ENCODE assay signal across 10 mouse cellular contexts in the genomic region with DNA sequence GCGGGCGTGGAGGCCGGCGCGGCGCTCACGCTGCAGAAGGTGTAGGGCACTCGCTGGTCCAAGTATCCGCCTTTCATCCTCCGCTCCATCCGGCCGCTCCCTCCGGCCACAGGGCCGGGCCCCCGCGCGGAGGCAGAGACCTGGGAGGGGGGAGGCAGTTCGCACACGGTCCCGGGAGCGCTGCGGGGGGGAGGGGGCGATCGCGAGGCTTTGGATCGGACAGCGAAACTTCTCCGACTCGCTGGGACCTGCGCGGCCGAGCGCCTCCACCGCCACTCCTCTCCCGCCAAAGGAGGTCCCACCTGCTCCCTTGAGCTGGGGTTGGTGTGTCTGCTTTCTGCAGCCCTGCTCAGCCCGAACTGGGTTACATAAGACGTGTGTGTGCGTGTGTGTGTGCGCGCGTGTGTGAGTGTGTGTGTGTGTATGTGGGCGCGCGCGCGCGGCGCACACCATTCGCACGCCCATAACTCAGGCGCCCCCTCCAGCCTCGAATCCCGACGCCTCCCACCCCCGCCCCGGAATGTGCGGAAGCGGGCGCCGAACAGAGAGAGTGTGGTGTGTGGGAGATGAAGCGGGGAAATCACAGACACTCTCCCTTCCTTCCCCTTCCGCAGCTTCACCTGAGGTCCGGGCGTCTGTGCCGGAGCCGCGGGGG. TPM values are rescaled to one million over a fixed set of nuclear protein-coding genes. Genes with fewer than 3 reads are reported as not detected.
A peak's percentile ranks its signal among the peaks of the same experiment; 100 is the strongest.
DNase-seq lines count a peak whose midpoint lies in the region; ATAC-seq and TF ChIP-seq lines count a peak whose summit lies in the region.
"Had no signal": no experiment of that assay in that cellular context is flagged by ENCODE, and none has a peak within 500 bp of the region (broad histone marks: within the 10 kb centered on the region; RNA-seq: fewer than 3 reads in every experiment).

No protein-coding gene starts in this region.

- H3K27ac ChIP-seq in lung, embryonic 14.5 days (ENCODE audit: low read depth) = peak overlapping the region; percentile 78
- H3K27ac ChIP-seq in forebrain, embryonic 12.5 days = peak overlapping the region; percentile 66
- peak overlapping the region; percentile 17; the same call in 1 of the 2 replicates for H3K27ac ChIP-seq in intestine, embryonic 16.5 days (ENCODE audit: low read length)
- H3K27ac ChIP-seq in lung, embryonic 16.5 days (ENCODE audit: low read length) = peak overlapping the region; percentile 4; the same call in 1 of the 2 replicates

- TF ChIP-seq CTCF in lung, embryonic 14.5 days (IDR thresholded peaks at IDR 0.05; ENCODE audit: low read depth) = no peak

- H3K4me3 ChIP-seq in lung, embryonic 14.5 days (ENCODE audit: low read depth, low read length) = peak overlapping the region; percentile 55
- peak overlapping the region; percentile 53 for H3K4me3 ChIP-seq in forebrain, embryonic 12.5 days (replicated peaks)
- peak overlapping the region; percentile 61 for H3K4me3 ChIP-seq in intestine, embryonic 16.5 days (ENCODE audit: low read length)
- H3K4me3 ChIP-seq in lung, embryonic 16.5 days (ENCODE audit: low read length) = peak overlapping the region; percentile 55

- H3K36me3 ChIP-seq in lung, embryonic 14.5 days (ENCODE audit: insufficient read depth) = no peaks in the 10 kb centered on the region
- H3K36me3 ChIP-seq in forebrain, embryonic 12.5 days (replicated peaks) = no peaks in the 10 kb centered on the region
- no peaks in the 10 kb centered on the region for H3K36me3 ChIP-seq in intestine, embryonic 16.5 days (ENCODE audit: control insufficient read depth, insufficient read depth, low read length)
- H3K36me3 ChIP-seq in lung, embryonic 16.5 days (ENCODE audit: control insufficient read depth, insufficient read depth, low read length) = no peaks in the 10 kb centered on the region

- H3K4me2 ChIP-seq in lung, embryonic 14.5 days = peak overlapping the region; percentile 98
- peak overlapping the region; percentile 89 for H3K4me2 ChIP-seq in forebrain, embryonic 12.5 days
- peak overlapping the region; percentile 98 for H3K4me2 ChIP-seq in intestine, embryonic 16.5 days (ENCODE audit: low read depth, low read length)
- peak overlapping the region; percentile 77 for H3K4me2 ChIP-seq in lung, embryonic 16.5 days (ENCODE audit: low read depth, low read length)

- H3K9me3 ChIP-seq in lung, embryonic 14.5 days (ENCODE audit: low read depth, low read length) = no peaks in the 10 kb centered on the region
- no peaks in the 10 kb centered on the region for H3K9me3 ChIP-seq in forebrain, embryonic 12.5 days
- no peaks in the 10 kb centered on the region for H3K9me3 ChIP-seq in intestine, embryonic 16.5 days (ENCODE audit: control insufficient read depth, low read length)
- no peaks in the 10 kb centered on the region for H3K9me3 ChIP-seq in lung, embryonic 16.5 days (ENCODE audit: control insufficient read depth, low read length)

- H3K4me1 ChIP-seq in lung, embryonic 14.5 days (ENCODE audit: insufficient read depth) = peaks cover 6% of the 10 kb centered on the region
- peaks cover 19% of the 10 kb centered on the region for H3K4me1 ChIP-seq in forebrain, embryonic 12.5 days
- peaks cover 10% of the 10 kb centered on the region for H3K4me1 ChIP-seq in intestine, embryonic 16.5 days (ENCODE audit: control insufficient read depth, insufficient read depth, low read length)
- H3K4me1 ChIP-seq in lung, embryonic 16.5 days (replicated peaks; ENCODE audit: control insufficient read depth, insufficient read depth, low read length) = peaks cover 11% of the 10 kb centered on the region

- H3K27me3 ChIP-seq in lung, embryonic 14.5 days (ENCODE audit: insufficient read depth, low read length) = peaks cover 51% of the 10 kb centered on the region
- peaks cover 95% of the 10 kb centered on the region for H3K27me3 ChIP-seq in forebrain, embryonic 12.5 days
- H3K27me3 ChIP-seq in intestine, embryonic 16.5 days (replicated peaks; ENCODE audit: control insufficient read depth, insufficient read depth, low read length) = peaks cover 46% of the 10 kb centered on the region
- H3K27me3 ChIP-seq in lung, embryonic 16.5 days (ENCODE audit: control insufficient read depth, insufficient read depth, low read depth, low read length) = peaks cover 38% of the 10 kb centered on the region

- peak; percentile 54 for DNase-seq in lung, embryonic 14.5 days
- no peak for DNase-seq in lung, postnatal 25 days (ENCODE audit: low spot score)
- peak; percentile 76 for DNase-seq in brain, adult 2 months (ENCODE audit: low read depth, low spot score)
- peak; percentile 28 to 44 for DNase-seq in right cerebral cortex, postnatal 36 days (ENCODE audit: low spot score in 2 of 2)

- whole genome bisulfite sequencing in lung, embryonic 14.5 days = under 1% methylated on average over 55 of the region's 67 CpGs
- under 1% methylated on average over 56 of the region's 67 CpGs for WGBS in forebrain, embryonic 12.5 days
- under 1% methylated on average over 57 of the region's 67 CpGs for WGBS in intestine, embryonic 16.5 days
- WGBS in lung, embryonic 16.5 days = under 1% methylated on average over 58 of the region's 67 CpGs

- H3K9ac ChIP-seq in lung, embryonic 14.5 days = peak overlapping the region; percentile 65
- H3K9ac ChIP-seq in forebrain, embryonic 12.5 days = peak overlapping the region; percentile 61
- H3K9ac ChIP-seq in intestine, embryonic 16.5 days (ENCODE audit: low read depth, low read length) = peak overlapping the region; percentile 63
- peak overlapping the region; percentile 58 for H3K9ac ChIP-seq in lung, embryonic 16.5 days (ENCODE audit: low read length)

- peak; percentile 59 for ATAC-seq in lung, embryonic 14.5 days (ENCODE audit: insufficient read depth)
- peak; percentile 59 for ATAC-seq in forebrain, embryonic 12.5 days (ENCODE audit: low FRiP score)
- ATAC-seq in intestine, embryonic 16.5 days = peak; percentile 41
- ATAC-seq in lung, embryonic 16.5 days (ENCODE audit: low read depth) = peak; percentile 37
- no peak for ATAC-seq in megakaryocyte-erythroid progenitor cell, adult 5-6 weeks (replicated peaks; ENCODE audit: low FRiP score, low TSS enrichment, poor library complexity, severe bottlenecking)

RNA-seq across cellular contexts. Expression of a gene that starts 0.6 kb away (rescaled TPM):
- 14.6 and 14.8 TPM in 2 replicates for polyA plus RNA-seq in lung, embryonic 14.5 days (2014; fragmentation: Nextera tagmentation; extraction: Ambion mirVana)
- 4.7 and 7.0 TPM in 2 replicates for polyA plus RNA-seq in forebrain, embryonic 12.5 days (2016; fragmentation: Nextera tagmentation; extraction: Ambion mirVana)
- polyA plus RNA-seq in intestine, embryonic 16.5 days (2015; fragmentation: Nextera tagmentation; extraction: Ambion mirVana) = 3.8 and 4.8 TPM in 2 replicates
- 10.3 and 13.4 TPM in 2 replicates for polyA plus RNA-seq in lung, embryonic 16.5 days (2015; fragmentation: Nextera tagmentation; extraction: Ambion mirVana)
- not detected in 2 replicates for total RNA-seq in megakaryocyte-erythroid progenitor cell, adult 5-6 weeks (2014; fragmentation: Nextera tagmentation)
- not detected in 2 replicates for total RNA-seq in megakaryocyte-erythroid progenitor cell, adult 5-6 weeks (2017)
- total RNA-seq: common myeloid progenitor, adult 5-6 weeks; neutrophil, adult 5-6 weeks had no signal

RNA-seq across cellular contexts. Expression of a gene that starts 51.9 kb away (rescaled TPM):
- polyA plus RNA-seq in lung, embryonic 14.5 days (2014; fragmentation: Nextera tagmentation; extraction: Ambion mirVana) = 31.5 and 34.3 TPM in 2 replicates
- polyA plus RNA-seq in forebrain, embryonic 12.5 days (2016; fragmentation: Nextera tagmentation; extraction: Ambion mirVana) = 45.6 and 46.8 TPM in 2 replicates
- polyA plus RNA-seq in intestine, embryonic 16.5 days (2015; fragmentation: Nextera tagmentation; extraction: Ambion mirVana) = 21.4 and 23.0 TPM in 2 replicates
- polyA plus RNA-seq in lung, embryonic 16.5 days (2015; fragmentation: Nextera tagmentation; extraction: Ambion mirVana) = 26.2 and 32.1 TPM in 2 replicates
- 31.5 and 41.1 TPM in 2 replicates for total RNA-seq in megakaryocyte-erythroid progenitor cell, adult 5-6 weeks (2014; fragmentation: Nextera tagmentation)
- 26.8 and 49.1 TPM in 2 replicates for total RNA-seq in megakaryocyte-erythroid progenitor cell, adult 5-6 weeks (2017)

Comparison
In these comparisons a context has a peak if more than half of its experiments do, and no peak if none do; other contexts are left out.
1. H3K27ac ChIP-seq: peak in every context shown above with its lines; median percentile 78 in lung, embryonic 14.5 days; 66 in forebrain, embryonic 12.5 days; 17 in intestine, embryonic 16.5 days; 4 in lung, embryonic 16.5 days.